Mouse (Mus musculus): ENCODE results near the gene Brinp3. TPM values are rescaled to one million over a fixed set of nuclear protein-coding genes. Genes with fewer than 3 reads are reported as not detected.

Gene Brinp3
- polyA plus RNA-seq (2015; fragmentation: Nextera tagmentation; extraction: Ambion mirVana), result 31.6 and 39.2 TPM in 2 replicates

GRCm38 (mm10) chr1:146494681-146495331 lies at the start of gene Brinp3:
TSS of gene Brinp3 (plus strand) at chr1:146494760.
- Histone ChIP-seq H3K4me2 (ENCODE audit: low read length) (peak within 1 kb of the TSS; percentile 81), H3K36me3 (ENCODE audit: control insufficient read depth, insufficient read depth, low read length) (no peaks in the 10 kb centered on the region), H3K4me3 (ENCODE audit: low read depth, low read length) (peak within 1 kb of the TSS; percentile 70), H3K4me1 (ENCODE audit: control insufficient read depth, insufficient read depth, low read length) (peaks cover 4% of the 10 kb centered on the region; the same call in 1 of the 2 replicates), H3K27me3 (ENCODE audit: control insufficient read depth, insufficient read depth, low read depth, low read length) (no peaks in the 10 kb centered on the region), H3K9me3 (replicated peaks; ENCODE audit: control insufficient read depth, low read length, poor library complexity, severe bottlenecking) (no peaks in the 10 kb centered on the region), H3K9ac (ENCODE audit: low read depth, low read length) (peak within 1 kb of the TSS; percentile 76), H3K27ac (ENCODE audit: low read length) (peak within 1 kb of the TSS; percentile 88)
- peak; percentile 63 for ATAC-seq
- under 1% methylated on average over 19 of the region's 19 CpGs for WGBS

GRCm38 (mm10) chr1:146494221-146494620 lies 339 bp upstream of the Brinp3 start:
- Histone ChIP-seq H3K9ac (ENCODE audit: low read depth, low read length) (peak overlapping the region; percentile 76), H3K4me3 (ENCODE audit: low read depth, low read length) (peak overlapping the region; percentile 70), H3K4me2 (ENCODE audit: low read length) (peak overlapping the region; percentile 81), H3K9me3 (replicated peaks; ENCODE audit: control insufficient read depth, low read length, poor library complexity, severe bottlenecking) (no peaks in the 10 kb centered on the region), H3K4me1 (ENCODE audit: control insufficient read depth, insufficient read depth, low read length) (peaks cover 4% of the 10 kb centered on the region; the same call in 1 of the 2 replicates), H3K27me3 (ENCODE audit: control insufficient read depth, insufficient read depth, low read depth, low read length) (no peaks in the 10 kb centered on the region), H3K36me3 (ENCODE audit: control insufficient read depth, insufficient read depth, low read length) (no peaks in the 10 kb centered on the region), H3K27ac (ENCODE audit: low read length) (peak overlapping the region; percentile 88)
- ATAC-seq, result 0 out of 2 replicates have a peak, but pooled peaks have one; percentile 5
- 9% methylated on average over 7 of the region's 7 CpGs for WGBS

- H3K9me3 ChIP-seq (replicated peaks; ENCODE audit: control insufficient read depth, low read length, poor library complexity, severe bottlenecking), result no peaks in the 10 kb centered on the region
- no peaks in the 10 kb centered on the region for H3K36me3 ChIP-seq (ENCODE audit: control insufficient read depth, insufficient read depth, low read length)
- H3K4me3 ChIP-seq (ENCODE audit: low read depth, low read length), result peak overlapping the region; percentile 70
- peak overlapping the region; percentile 81 for H3K4me2 ChIP-seq (ENCODE audit: low read length)
- no peaks in the 10 kb centered on the region for H3K27me3 ChIP-seq (ENCODE audit: control insufficient read depth, insufficient read depth, low read depth, low read length)
- 0 out of 2 replicates have a peak, but pooled peaks have one; percentile 20 for ATAC-seq
- peaks cover 4% of the 10 kb centered on the region; the same call in 1 of the 2 replicates for H3K4me1 ChIP-seq (ENCODE audit: control insufficient read depth, insufficient read depth, low read length)
- H3K27ac ChIP-seq (ENCODE audit: low read length), result peak overlapping the region; percentile 88
- peak overlapping the region; percentile 76 for H3K9ac ChIP-seq (ENCODE audit: low read depth, low read length)
- 2% methylated on average over 3 of the region's 3 CpGs for WGBS
Measured at GRCm38 (mm10) chr1:146495386-146495785, 826 bp downstream of the Brinp3 start.

- no peaks in the 10 kb centered on the region for H3K9me3 ChIP-seq (replicated peaks; ENCODE audit: control insufficient read depth, low read length, poor library complexity, severe bottlenecking)
- H3K36me3 ChIP-seq (ENCODE audit: control insufficient read depth, insufficient read depth, low read length), result no peaks in the 10 kb centered on the region
- H3K27me3 ChIP-seq (ENCODE audit: control insufficient read depth, insufficient read depth, low read depth, low read length), result no peaks in the 10 kb centered on the region
- H3K9ac ChIP-seq (ENCODE audit: low read depth, low read length), result peak overlapping the region; percentile 81
- peak overlapping the region; percentile 81 for H3K4me2 ChIP-seq (ENCODE audit: low read length)
- H3K4me1 ChIP-seq (ENCODE audit: control insufficient read depth, insufficient read depth, low read length), result peaks cover 4% of the 10 kb centered on the region; the same call in 1 of the 2 replicates
- under 1% methylated on average over 28 of the region's 28 CpGs for WGBS
- ATAC-seq, result peak; percentile 84
- peak overlapping the region; percentile 89 for H3K27ac ChIP-seq (ENCODE audit: low read length)
- peak overlapping the region; percentile 70 for H3K4me3 ChIP-seq (ENCODE audit: low read depth, low read length)
Measured at GRCm38 (mm10) chr1:146497381-146498081, 3.0 kb downstream of the Brinp3 start.

- WGBS, result under 1% methylated on average over 16 of the region's 16 CpGs
- peak; percentile 36; the same call in 1 of the 2 replicates for ATAC-seq
- peak overlapping the region; percentile 81 for H3K9ac ChIP-seq (ENCODE audit: low read depth, low read length)
- H3K27me3 ChIP-seq (ENCODE audit: control insufficient read depth, insufficient read depth, low read depth, low read length), result no peaks in the 10 kb centered on the region
- no peaks in the 10 kb centered on the region for H3K9me3 ChIP-seq (replicated peaks; ENCODE audit: control insufficient read depth, low read length, poor library complexity, severe bottlenecking)
- H3K27ac ChIP-seq (ENCODE audit: low read length), result peak overlapping the region; percentile 89
- H3K4me3 ChIP-seq (ENCODE audit: low read depth, low read length), result peak overlapping the region; percentile 70
- no peaks in the 10 kb centered on the region for H3K36me3 ChIP-seq (ENCODE audit: control insufficient read depth, insufficient read depth, low read length)
- H3K4me2 ChIP-seq (ENCODE audit: low read length), result peak overlapping the region; percentile 81
- peaks cover 4% of the 10 kb centered on the region; the same call in 1 of the 2 replicates for H3K4me1 ChIP-seq (ENCODE audit: control insufficient read depth, insufficient read depth, low read length)
Measured at GRCm38 (mm10) chr1:146498085-146498779, 3.7 kb downstream of the Brinp3 start.

- H3K4me1 ChIP-seq (ENCODE audit: control insufficient read depth, insufficient read depth, low read length), result peaks cover 4% of the 10 kb centered on the region; the same call in 1 of the 2 replicates
- H3K9me3 ChIP-seq (replicated peaks; ENCODE audit: control insufficient read depth, low read length, poor library complexity, severe bottlenecking), result no peaks in the 10 kb centered on the region
- peak overlapping the region; percentile 81 for H3K4me2 ChIP-seq (ENCODE audit: low read length)
- H3K36me3 ChIP-seq (ENCODE audit: control insufficient read depth, insufficient read depth, low read length), result no peaks in the 10 kb centered on the region
- H3K9ac ChIP-seq (ENCODE audit: low read depth, low read length), result peak overlapping the region; percentile 81; the same call in 1 of the 2 replicates
- 11% methylated on average over 1 of the region's 1 CpGs for WGBS
- ATAC-seq, result no peak
- H3K4me3 ChIP-seq (ENCODE audit: low read depth, low read length), result peak overlapping the region; percentile 70
- peak overlapping the region; percentile 61 for H3K27ac ChIP-seq (ENCODE audit: low read length)
- H3K27me3 ChIP-seq (ENCODE audit: control insufficient read depth, insufficient read depth, low read depth, low read length), result no peaks in the 10 kb centered on the region
Measured at GRCm38 (mm10) chr1:146498780-146499114, 4.2 kb downstream of the Brinp3 start.

- H3K9me3 ChIP-seq (replicated peaks; ENCODE audit: control insufficient read depth, low read length, poor library complexity, severe bottlenecking), result no peaks in the 10 kb centered on the region
- H3K4me3 ChIP-seq (ENCODE audit: low read depth, low read length), result no peak overlapping the region
- ATAC-seq, result no peak
- no peak overlapping the region for H3K27ac ChIP-seq (ENCODE audit: low read length)
- H3K27me3 ChIP-seq (ENCODE audit: control insufficient read depth, insufficient read depth, low read depth, low read length), result no peaks in the 10 kb centered on the region
- H3K36me3 ChIP-seq (ENCODE audit: control insufficient read depth, insufficient read depth, low read length), result no peaks in the 10 kb centered on the region
- H3K4me2 ChIP-seq (ENCODE audit: low read length), result no peak overlapping the region
- 80% methylated on average over 2 of the region's 2 CpGs for WGBS
- no peaks in the 10 kb centered on the region for H3K4me1 ChIP-seq (ENCODE audit: control insufficient read depth, insufficient read depth, low read length)
- no peak overlapping the region for H3K9ac ChIP-seq (ENCODE audit: low read depth, low read length)
Measured at GRCm38 (mm10) chr1:146515377-146515776, 20.8 kb downstream of the Brinp3 start.

GRCm38 (mm10) chr1:146523727-146524573 lies 29.4 kb downstream of the Brinp3 start:
- no peak for ATAC-seq
- no peaks in the 10 kb centered on the region for H3K27me3 ChIP-seq (ENCODE audit: control insufficient read depth, insufficient read depth, low read depth, low read length)

More at GRCm38 (mm10) chr1:146523727-146524573, 29.4 kb downstream of the Brinp3 start:
- no peaks in the 10 kb centered on the region for H3K9me3 ChIP-seq (replicated peaks; ENCODE audit: control insufficient read depth, low read length, poor library complexity, severe bottlenecking)
- no peak overlapping the region for H3K9ac ChIP-seq (ENCODE audit: low read depth, low read length)
- H3K4me3 ChIP-seq (ENCODE audit: low read depth, low read length), result no peak overlapping the region
- H3K36me3 ChIP-seq (ENCODE audit: control insufficient read depth, insufficient read depth, low read length), result no peaks in the 10 kb centered on the region
- no peak overlapping the region for H3K4me2 ChIP-seq (ENCODE audit: low read length)
- no peak overlapping the region for H3K27ac ChIP-seq (ENCODE audit: low read length)
- 57% methylated on average over 11 of the region's 11 CpGs for WGBS
- no peaks in the 10 kb centered on the region for H3K4me1 ChIP-seq (ENCODE audit: control insufficient read depth, insufficient read depth, low read length)
